Mouse (Mus musculus): ENCODE measurements around the gene Kmt5a.
A peak's percentile ranks its signal among the peaks of the same experiment; 100 is the strongest.

- TF ChIP-seq ZNF384 (IDR thresholded peaks at IDR 0.05; ENCODE audit: low read depth, low read length): no peak
- TF ChIP-seq ZC3H11A (IDR thresholded peaks at IDR 0.05; ENCODE audit: borderline replicate concordance, low read depth, low read length): peak; percentile 100
- TF ChIP-seq MAFK (IDR thresholded peaks at IDR 0.05; ENCODE audit: insufficient read depth, low read depth, low read length): peak; percentile 28; the same call in 1 of the 2 replicates
- peak; percentile 65; the same call in 1 of the 2 replicates for TF ChIP-seq CHD2 (IDR thresholded peaks at IDR 0.05; ENCODE audit: low read depth, low read length)
These were observed 43.4 kb downstream of the Kmt5a start, which contains the start of gene Snrnp35 for GRCm38 (mm10) chr5:124482966-124483654.
